Mouse (Mus musculus): ENCODE results near the gene Cct6b. TPM values are rescaled to one million over a fixed set of nuclear protein-coding genes. Genes with fewer than 3 reads are reported as not detected.
A peak's percentile ranks its signal among the peaks of the same experiment; 100 is the strongest.

The Cct6b gene
- polyA plus RNA-seq, 1 experiment from 2014 or later: 0.28 TPM

- 58% methylated on average over 6 of the region's 6 CpGs for WGBS (ENCODE audit: insufficient replicate concordance)
- no peak overlapping the region for H3K27ac ChIP-seq (ENCODE audit: low read depth)
- no peak for DNase-seq
- H3K4me2 ChIP-seq (ENCODE audit: low read depth, low read length): no peak overlapping the region
- ATAC-seq: no peak
- H3K27me3 ChIP-seq (ENCODE audit: insufficient read depth, low read length): no peaks in the 10 kb centered on the region
- TF ChIP-seq CTCF (IDR thresholded peaks at IDR 0.05; ENCODE audit: low read depth) (no peak), EP300 (IDR thresholded peaks at IDR 0.05; ENCODE audit: low read depth) (no peak)
- H3K9ac ChIP-seq (replicated peaks): no peak overlapping the region
- H3K9me3 ChIP-seq (ENCODE audit: low read length): no peaks in the 10 kb centered on the region
- no peak overlapping the region for H3K4me3 ChIP-seq (ENCODE audit: low read depth, low read length)
- no peaks in the 10 kb centered on the region for H3K4me1 ChIP-seq (ENCODE audit: insufficient read depth)
- H3K36me3 ChIP-seq (replicated peaks; ENCODE audit: insufficient read depth, low read length): no peaks in the 10 kb centered on the region
Observed at GRCm38 (mm10) chr11:82752349-82753115, 11.6 kb downstream of the Cct6b start.

DNA sequence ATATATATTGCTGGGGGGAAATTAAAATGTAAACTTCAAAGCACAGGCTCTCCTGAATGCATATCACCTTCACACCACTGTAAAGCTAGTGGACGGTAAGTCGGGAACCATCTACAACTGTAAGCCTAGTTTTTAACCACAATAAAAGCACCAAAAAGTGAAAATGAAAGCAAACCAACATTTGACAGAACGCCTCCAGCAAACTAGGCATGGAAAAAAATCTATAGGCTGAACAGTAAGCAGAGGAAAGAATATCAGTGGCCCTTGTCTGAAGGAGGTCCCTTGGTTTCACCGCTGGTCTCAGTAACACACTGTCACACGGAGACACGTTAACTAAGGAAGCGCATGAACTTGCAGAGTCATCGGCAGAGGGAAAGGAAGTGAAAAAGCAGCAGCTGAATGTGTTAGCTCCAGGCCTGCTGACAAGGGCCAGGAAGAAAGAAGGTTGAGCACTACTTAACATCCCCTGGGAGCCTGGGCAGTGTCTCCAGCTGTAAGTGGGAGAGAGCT lies 17.2 kb downstream of the Cct6b start:
- H3K27me3 ChIP-seq (ENCODE audit: insufficient read depth, low read length): no peaks in the 10 kb centered on the region
- 30% methylated on average over 8 of the region's 8 CpGs for WGBS (ENCODE audit: insufficient replicate concordance)
- H3K4me2 ChIP-seq (ENCODE audit: low read depth, low read length): peak overlapping the region; percentile 62
- H3K27ac ChIP-seq (ENCODE audit: low read depth): peak overlapping the region; percentile 66
- H3K4me3 ChIP-seq (ENCODE audit: low read depth, low read length): peak overlapping the region; percentile 30
- TF ChIP-seq EP300 (IDR thresholded peaks at IDR 0.05; ENCODE audit: low read depth): no peak
- no peak for TF ChIP-seq CTCF (IDR thresholded peaks at IDR 0.05; ENCODE audit: low read depth)
- DNase-seq (peak; percentile 41), ATAC-seq (peak; percentile 55)
- H3K9ac ChIP-seq (replicated peaks): peak overlapping the region; percentile 58
- no peaks in the 10 kb centered on the region for H3K36me3 ChIP-seq (replicated peaks; ENCODE audit: insufficient read depth, low read length)
- no peaks in the 10 kb centered on the region for H3K4me1 ChIP-seq (ENCODE audit: insufficient read depth)
- H3K9me3 ChIP-seq (ENCODE audit: low read length): peaks cover 2% of the 10 kb centered on the region; the same call in 1 of the 2 replicates

DNA sequence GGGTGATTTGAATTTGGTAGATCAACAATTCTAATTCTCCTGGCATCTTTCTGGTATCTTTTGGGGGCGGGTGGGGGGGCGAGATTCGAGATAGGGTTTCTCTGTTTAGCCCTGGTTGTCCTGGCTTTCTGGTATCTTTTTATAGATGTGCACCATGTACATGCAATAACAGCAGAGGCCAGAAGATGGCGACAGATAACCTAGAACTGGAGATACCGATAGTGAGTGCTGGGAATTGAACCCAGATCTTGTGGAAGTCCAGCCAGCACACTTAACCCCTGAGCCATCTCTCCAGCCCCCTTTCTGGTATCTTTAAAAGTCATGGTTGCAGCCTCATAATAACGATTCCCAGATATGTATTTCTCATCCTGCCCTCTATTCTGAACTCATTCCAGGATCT lies 18.0 kb downstream of the Cct6b start:
- 33% methylated on average over 6 of the region's 6 CpGs for whole genome bisulfite sequencing (ENCODE audit: insufficient replicate concordance)
- Histone ChIP-seq H3K4me2 (ENCODE audit: low read depth, low read length) (0 out of 2 replicates have a peak overlapping the region, but pooled peaks have one; percentile 62), H3K4me1 (ENCODE audit: insufficient read depth) (no peaks in the 10 kb centered on the region), H3K9ac (replicated peaks) (no peak overlapping the region), H3K27me3 (ENCODE audit: insufficient read depth, low read length) (no peaks in the 10 kb centered on the region), H3K9me3 (ENCODE audit: low read length) (peaks cover 2% of the 10 kb centered on the region; the same call in 1 of the 2 replicates), H3K4me3 (ENCODE audit: low read depth, low read length) (no peak overlapping the region; the same call in 1 of the 2 replicates), H3K36me3 (replicated peaks; ENCODE audit: insufficient read depth, low read length) (no peaks in the 10 kb centered on the region), H3K27ac (ENCODE audit: low read depth) (no peak overlapping the region)
- ATAC-seq (no peak), DNase-seq (peak; percentile 69)
- TF ChIP-seq EP300 (IDR thresholded peaks at IDR 0.05; ENCODE audit: low read depth): no peak
- TF ChIP-seq CTCF (IDR thresholded peaks at IDR 0.05; ENCODE audit: low read depth): peak; percentile 81

GRCm38 (mm10) chr11:82739006-82739405 lies 25.1 kb downstream of the Cct6b start:
- Histone ChIP-seq H3K4me1 (ENCODE audit: insufficient read depth) (no peaks in the 10 kb centered on the region), H3K36me3 (replicated peaks; ENCODE audit: insufficient read depth, low read length) (no peaks in the 10 kb centered on the region), H3K27ac (ENCODE audit: low read depth) (no peak overlapping the region), H3K27me3 (ENCODE audit: insufficient read depth, low read length) (no peaks in the 10 kb centered on the region), H3K9ac (replicated peaks) (no peak overlapping the region), H3K4me3 (ENCODE audit: low read depth, low read length) (no peak overlapping the region), H3K9me3 (ENCODE audit: low read length) (no peaks in the 10 kb centered on the region), H3K4me2 (ENCODE audit: low read depth, low read length) (no peak overlapping the region)
- TF ChIP-seq EP300 (IDR thresholded peaks at IDR 0.05; ENCODE audit: low read depth) (no peak), CTCF (IDR thresholded peaks at IDR 0.05; ENCODE audit: low read depth) (peak; percentile 16; the same call in 1 of the 2 replicates)
- ATAC-seq: no peak
- no peak for DNase-seq

GRCm38 (mm10) chr11:82734227-82734626 lies 29.9 kb downstream of the Cct6b start:
- H3K4me3 ChIP-seq (ENCODE audit: low read depth, low read length): no peak overlapping the region
- DNase-seq (no peak), ATAC-seq (no peak)
- H3K27me3 ChIP-seq (ENCODE audit: insufficient read depth, low read length): no peaks in the 10 kb centered on the region
- H3K27ac ChIP-seq (ENCODE audit: low read depth): no peak overlapping the region
- no peak overlapping the region for H3K9ac ChIP-seq (replicated peaks)
- H3K36me3 ChIP-seq (replicated peaks; ENCODE audit: insufficient read depth, low read length): no peaks in the 10 kb centered on the region
- no peaks in the 10 kb centered on the region for H3K4me1 ChIP-seq (ENCODE audit: insufficient read depth)
- TF ChIP-seq CTCF (IDR thresholded peaks at IDR 0.05; ENCODE audit: low read depth): peak; percentile 47
- TF ChIP-seq EP300 (IDR thresholded peaks at IDR 0.05; ENCODE audit: low read depth): no peak
- no peaks in the 10 kb centered on the region for H3K9me3 ChIP-seq (ENCODE audit: low read length)
- no peak overlapping the region for H3K4me2 ChIP-seq (ENCODE audit: low read depth, low read length)

GRCm38 (mm10) chr11:82726862-82727261 lies 37.3 kb downstream of the Cct6b start:
- DNase-seq (no peak), ATAC-seq (no peak)
- Histone ChIP-seq H3K27me3 (ENCODE audit: insufficient read depth, low read length) (no peaks in the 10 kb centered on the region), H3K4me2 (ENCODE audit: low read depth, low read length) (no peak overlapping the region), H3K4me3 (ENCODE audit: low read depth, low read length) (no peak overlapping the region), H3K27ac (ENCODE audit: low read depth) (no peak overlapping the region), H3K4me1 (ENCODE audit: insufficient read depth) (no peaks in the 10 kb centered on the region), H3K9ac (replicated peaks) (no peak overlapping the region), H3K36me3 (replicated peaks; ENCODE audit: insufficient read depth, low read length) (no peaks in the 10 kb centered on the region), H3K9me3 (ENCODE audit: low read length) (no peaks in the 10 kb centered on the region)
- TF ChIP-seq CTCF (IDR thresholded peaks at IDR 0.05; ENCODE audit: low read depth) (peak; percentile 43), EP300 (IDR thresholded peaks at IDR 0.05; ENCODE audit: low read depth) (no peak)
- 82% methylated on average over 2 of the region's 2 CpGs for WGBS (ENCODE audit: insufficient replicate concordance)

Data from liver, postnatal 0 days (tissue).